Mouse (Mus musculus) G1E (cell line): ENCODE data around the gene Zfp946.

Experiments used
- CTCF ChIP-seq: IDR thresholded peaks from 2 replicates; pipeline ENCODE4 v1.5.1; 2012; ENCODE audit warnings: low read depth, low read length, inconsistent platforms, mixed read lengths
- GATA2 ChIP-seq: IDR thresholded peaks from 2 replicates; pipeline ENCODE4 v1.6.1; 2012; ENCODE audit warnings: low read depth, low read length, inconsistent platforms, borderline replicate concordance

GRCm38 (mm10) chr17:22423952-22424617 lies at the start of gene Zfp946:
- no peak for TF ChIP-seq CTCF
- TF ChIP-seq GATA2: no peak
